Mouse (Mus musculus) cerebellum, postnatal 14 days (tissue): ENCODE results near the gene Cox4i2.

Source experiments
- DNase-seq, 2 experiments: peaks; one replicate each; pipeline ENCODE4 v3.0.0; 2021; ENCODE audit warnings: mixed read lengths in 2 of 2

Gene Cox4i2

DNA sequence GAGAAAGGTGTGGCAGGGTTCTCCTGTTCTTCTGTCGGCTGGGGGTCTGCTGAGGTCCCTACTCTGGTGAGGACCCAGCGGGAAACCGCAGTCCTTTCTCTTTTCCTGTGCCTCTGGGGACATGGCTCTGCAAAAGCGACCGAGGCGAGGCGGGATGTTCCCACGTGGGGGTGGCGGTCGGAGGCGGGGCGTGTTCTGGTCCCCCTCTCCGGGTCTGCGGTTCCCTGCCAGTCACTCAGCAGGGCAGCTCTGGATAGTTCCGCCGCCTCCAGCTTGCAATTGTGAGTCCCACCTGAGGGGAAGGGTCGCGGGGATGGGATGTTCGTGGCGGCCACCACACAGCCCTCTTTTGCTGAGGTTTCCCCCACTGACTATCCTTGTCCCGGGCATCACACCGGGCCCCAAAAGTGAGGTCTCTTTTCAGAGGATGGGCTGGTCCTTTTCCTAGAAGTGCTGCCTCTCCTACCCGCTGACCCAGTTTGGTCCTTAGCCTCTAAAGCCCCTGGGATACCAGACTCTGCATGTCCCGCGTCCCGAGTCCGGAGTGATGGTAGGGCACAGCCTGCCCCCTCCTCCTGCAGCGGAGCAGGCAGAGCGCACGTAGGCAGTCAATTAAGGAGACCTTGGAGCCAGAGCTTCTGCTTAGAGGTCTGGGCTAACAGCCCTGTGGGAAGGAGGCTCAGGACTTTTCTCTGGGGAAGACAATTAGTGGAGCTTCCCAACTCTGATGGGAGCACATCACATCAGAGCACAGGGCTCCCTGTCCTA is at the start of gene Cox4i2:
Gene Cox4i2, plus strand, starts transcription at position 230 of the 768 bp plus-strand sequence.
- DNase-seq = no peak

DNA sequence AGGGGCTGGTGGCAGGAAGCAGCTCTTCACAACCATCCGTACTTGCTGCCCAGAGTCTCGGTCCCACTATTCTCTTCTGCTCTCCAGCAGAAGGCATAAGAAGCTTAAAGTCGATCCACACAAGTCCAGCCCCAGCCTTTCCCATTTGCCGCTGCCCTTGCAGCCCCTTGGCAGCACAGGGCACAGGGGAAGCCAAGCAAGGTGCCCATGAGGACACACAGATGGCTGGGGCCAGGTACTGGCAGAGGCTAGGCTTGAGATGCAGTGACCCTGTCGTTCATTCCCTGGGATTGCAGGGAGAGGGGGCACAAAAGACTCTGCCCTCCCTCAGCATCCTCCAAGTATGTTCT is 49.7 kb upstream of the Cox4i2 start:
- peak; percentile 86 for DNase-seq

DNA sequence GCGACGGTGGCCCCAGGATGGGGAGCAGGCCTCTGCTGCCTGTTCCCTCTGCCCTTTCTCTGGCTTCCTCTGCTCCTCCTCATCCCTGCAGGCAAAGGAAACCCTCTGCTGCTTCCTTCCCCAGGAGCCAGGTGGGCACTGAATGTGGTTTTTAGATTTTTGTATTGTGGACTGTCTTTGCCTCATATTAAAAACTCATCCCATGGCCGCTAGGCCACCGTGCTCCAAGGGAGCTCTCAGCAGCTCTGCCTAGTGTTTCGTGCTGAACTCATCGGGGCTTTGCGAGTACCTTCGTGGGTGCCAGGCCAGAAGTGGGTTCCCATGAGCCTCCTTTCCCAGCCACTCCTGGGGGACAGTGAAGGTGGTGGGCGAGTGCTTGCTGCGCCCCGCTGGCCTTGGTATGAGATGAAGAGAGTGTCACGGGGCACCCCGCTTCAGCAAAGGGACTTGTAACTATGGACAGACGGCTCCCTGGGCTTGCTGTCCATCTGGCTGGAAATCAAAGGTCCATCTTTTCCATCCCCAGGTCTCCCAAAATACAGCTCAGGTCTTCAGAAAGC is 49.1 kb upstream of the Cox4i2 start:
- DNase-seq = peak; percentile 49 to 56

DNA sequence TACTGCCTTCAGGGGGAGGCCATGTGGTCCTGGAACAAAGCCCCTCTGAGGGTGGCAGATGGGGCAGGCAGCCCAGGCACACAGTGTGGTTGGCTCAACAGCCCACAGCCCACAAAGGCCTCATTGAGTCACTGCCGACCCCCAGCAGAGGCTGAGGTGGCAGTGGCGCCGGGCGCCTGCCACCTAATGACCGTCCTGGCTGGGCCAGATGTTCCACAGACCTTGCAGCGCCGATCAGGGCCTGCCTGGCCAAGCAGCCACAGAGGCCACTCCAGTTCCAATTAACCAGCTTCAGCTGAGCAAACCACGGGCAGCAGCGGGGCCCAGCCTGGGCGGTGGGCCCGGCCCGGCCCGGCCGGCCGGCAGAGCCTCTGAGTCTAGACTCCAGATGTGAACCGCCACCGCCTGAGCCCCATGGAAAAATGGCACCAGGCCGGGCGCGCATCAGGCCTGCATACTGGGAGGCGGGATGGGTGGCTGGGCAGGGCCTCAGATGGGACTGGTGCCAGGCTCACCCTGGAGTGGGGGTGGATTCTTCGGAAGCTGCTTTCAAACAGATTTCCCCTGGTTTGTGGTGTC is 47.9 kb upstream of the Cox4i2 start:
- DNase-seq = peak; percentile 70 to 79

DNA sequence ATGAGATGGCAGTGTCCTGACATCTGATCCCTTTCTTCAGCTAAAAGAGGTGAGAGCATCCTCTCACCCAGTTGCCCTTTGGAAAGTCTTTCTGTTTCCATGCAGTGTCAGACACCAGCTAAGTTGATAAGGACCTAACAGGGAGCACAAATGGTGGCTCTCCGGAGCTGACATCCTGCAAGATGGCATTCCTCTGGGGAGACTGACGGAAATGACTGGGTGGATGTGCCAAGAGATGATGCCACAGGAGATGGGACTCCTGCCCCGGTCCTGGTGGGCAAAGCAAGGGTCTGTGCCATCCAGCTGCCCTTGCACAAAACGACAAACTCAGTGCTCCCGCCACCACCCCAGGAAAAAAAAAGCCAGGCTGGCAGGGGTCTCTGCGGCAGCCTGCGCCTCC is 46.8 kb upstream of the Cox4i2 start:
- DNase-seq = peak in 1 of 2 experiments; percentile 57

DNA sequence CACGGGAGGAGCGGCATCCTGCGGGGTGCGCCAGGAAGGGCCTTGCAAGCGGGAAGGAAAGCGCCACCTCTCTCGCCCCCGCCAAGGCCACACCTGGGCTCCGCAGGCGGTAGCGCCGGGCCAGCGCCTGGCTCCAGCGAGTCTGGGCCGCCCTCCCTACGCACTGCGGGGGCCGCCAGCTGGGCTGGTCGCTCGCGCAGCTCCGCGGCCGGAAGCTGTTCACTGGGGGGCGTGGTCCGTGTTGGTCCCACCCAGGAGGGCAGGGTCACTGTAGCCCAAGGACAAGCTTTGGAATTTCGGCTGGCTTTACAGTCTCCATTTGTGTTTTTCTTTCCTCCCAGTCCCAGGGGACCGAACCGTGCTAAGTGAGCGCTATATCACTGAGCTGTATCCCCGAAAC is 46.3 kb upstream of the Cox4i2 start:
- DNase-seq = peak; percentile 81 to 83

DNA sequence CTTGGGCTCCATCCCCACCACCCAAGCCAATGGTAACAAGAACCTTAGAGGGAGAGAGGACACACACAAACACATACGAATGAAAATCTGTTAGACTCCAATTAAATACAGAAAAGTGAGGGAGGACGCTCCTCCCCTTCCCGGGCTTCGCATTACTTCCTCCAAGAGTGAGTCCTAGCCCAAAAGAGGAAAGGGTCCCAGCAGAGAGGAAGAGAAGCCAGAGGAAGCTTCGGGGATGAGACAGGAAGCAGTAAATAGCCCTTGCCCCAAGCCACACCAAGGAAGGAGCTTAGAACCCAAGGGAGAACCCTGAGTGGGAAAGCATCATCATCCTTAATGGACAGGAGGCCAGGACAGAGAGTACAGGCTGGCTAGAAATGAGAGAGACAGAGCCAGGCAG is 44.9 kb upstream of the Cox4i2 start:
- DNase-seq = no peak

DNA sequence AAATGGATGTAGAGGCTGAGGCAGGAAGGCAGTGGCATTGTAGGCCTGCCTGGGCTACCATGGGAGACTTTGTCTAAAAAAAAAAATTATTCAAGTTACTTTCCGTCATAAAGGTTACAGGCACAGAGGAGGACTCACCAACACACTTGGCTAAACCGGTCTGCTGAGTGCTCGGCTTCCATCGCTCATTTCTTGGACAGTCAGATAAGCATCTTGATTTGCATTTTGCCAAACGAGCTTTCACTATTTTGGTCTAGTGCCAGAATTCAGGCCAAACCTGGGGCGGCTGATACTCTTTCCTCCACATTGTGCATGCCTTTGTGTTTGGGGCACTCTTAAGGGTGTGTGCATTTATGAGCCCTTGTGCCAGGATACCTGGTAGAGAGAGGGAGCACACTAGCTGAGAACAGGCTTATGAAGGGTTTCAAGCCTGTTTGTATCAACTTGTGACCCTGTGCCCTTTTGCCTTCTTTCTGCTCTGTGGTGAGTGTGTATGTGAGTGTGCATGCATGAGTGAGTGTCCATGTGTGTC is 37.7 kb upstream of the Cox4i2 start:
- no peak for DNase-seq

DNA sequence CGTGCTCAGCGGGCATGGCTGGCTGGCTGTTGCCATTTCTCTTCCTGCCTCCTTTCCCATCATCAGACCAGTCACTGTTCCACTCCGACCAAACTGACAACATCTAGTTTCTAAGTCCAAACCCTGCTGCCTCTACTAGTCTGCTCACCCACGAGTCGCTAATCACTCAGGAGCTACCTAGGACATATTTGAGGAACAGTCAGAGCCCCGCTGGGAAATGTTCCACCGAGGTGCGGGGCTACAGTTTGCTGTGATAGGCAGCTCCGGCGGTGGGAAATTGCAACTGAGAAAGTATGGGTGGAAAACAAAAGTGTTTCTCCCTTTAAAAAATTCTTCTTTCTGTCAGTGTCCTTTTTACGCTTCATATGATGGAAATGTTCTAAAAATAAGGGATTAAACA is 36.3 kb upstream of the Cox4i2 start:
- DNase-seq = no peak

DNA sequence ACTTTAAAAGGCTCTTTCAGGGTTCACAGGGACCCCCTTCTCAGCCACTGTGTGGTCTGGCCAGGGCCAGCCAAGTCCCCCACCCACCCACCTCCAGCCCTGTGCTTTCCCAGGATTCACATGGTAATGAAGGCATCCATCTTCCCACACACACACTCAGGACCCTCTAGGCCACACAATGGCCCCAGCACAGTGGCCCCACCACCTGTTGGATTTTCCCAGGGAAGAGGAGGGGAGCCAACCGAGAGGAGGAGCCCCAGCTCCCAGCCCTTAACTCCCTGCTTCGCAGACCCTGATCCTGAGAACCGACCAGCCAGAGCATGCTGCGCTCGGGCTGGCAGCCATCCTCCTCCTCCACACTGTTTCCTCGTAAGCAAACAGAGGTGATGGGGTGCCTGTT is 35.9 kb upstream of the Cox4i2 start:
- DNase-seq = no peak

DNA sequence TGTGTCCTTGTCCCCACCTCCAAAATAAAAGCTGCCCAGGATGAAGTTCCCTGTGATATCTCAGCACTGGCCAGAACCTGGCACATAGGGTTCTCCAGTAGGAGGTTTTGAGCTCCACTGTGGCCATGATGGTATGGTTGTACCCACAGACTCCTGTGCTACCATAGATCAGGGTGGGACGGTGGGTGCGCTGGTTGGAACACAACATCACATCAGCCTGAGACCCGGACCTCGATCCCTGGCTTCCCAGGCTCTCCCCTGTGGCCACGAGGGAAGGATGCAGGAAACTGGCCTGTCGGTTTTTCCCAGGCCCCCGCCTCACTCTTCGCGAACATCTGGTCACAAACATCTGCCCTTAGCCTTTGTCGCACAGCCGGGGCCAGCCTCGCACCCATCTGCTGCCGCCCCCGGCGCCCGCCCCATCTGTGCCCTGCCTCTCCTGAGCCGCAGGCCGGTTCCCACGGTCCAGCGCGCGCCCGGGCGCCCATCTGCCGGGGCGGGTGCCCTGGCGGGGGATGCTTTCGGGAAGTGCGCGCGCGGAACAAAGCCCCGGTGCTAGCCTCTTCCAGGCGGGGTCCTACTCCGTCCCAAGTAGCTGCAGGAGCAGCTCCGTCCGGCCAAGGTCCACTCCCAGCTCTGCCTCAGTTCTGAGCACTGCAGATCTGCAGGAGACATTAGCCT is 30.2 kb upstream of the Cox4i2 start:
- DNase-seq = peak; percentile 30 to 46

DNA sequence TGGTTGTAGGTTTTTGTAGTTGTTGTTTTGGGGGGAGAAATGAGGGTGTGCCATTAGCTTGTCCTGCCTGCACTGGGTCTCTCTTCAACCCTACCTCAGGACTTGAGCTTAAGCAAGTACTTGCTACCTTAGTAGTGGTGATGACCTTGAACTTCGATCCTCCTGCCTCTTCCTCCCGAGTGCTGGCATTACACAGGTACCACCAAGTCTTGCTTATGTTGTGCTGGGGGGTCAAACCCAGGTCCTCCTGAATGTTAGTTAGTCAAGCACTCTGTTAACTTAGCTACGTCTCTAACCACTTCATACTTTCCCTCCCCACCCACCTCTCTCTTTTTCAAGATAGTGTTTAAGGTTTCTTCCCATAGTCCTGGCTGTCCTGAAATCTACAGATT is 29.6 kb upstream of the Cox4i2 start:
- DNase-seq = no peak

DNA sequence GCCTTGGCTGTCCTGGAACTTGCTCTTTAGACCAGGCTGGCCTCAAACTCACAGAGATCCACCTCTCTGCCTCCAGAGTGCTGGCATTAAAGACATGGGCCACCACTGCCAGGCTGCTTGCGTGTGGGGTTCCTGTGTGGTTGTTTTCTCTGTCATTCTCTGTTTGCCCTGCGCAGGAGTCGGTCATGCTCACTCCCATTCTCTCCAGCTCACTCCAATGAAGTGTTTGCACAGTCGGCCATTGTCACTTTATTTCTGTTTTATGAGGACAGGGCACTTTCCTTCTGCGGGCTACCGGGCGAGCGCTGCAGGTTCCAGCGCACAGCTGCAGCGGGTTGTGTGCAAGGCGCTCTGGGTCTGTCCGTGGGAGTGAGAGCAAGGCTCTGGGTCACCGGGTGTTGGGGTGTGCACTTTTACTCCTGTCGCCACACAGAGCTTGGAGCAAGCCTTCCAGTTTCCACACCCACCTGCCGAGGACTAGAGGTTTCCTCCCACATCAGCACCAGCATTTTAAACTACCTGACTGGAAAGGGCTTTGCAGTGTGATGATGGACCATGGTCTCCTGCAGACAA is 28.7 kb upstream of the Cox4i2 start:
- no peak for DNase-seq

DNA sequence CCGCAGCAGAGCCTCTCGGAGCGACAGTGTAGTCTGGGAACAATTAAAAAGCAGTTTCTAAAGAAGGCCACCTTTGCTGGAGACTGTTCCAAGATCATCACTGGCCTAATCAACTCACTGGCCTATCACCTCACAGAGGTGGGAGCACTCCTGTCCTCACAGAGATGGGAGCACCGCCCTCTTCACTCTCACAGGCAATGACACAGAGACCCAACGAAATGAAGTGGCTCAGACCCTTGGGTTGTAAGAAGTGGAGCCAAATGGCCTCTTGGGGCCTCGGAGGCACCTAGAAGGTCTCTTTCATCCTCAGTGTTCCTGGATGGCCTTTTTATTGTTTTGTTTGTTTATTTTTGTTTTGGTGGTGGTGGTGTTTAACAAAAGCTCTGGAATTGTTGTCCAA is 27.8 kb upstream of the Cox4i2 start:
- DNase-seq = no peak

DNA sequence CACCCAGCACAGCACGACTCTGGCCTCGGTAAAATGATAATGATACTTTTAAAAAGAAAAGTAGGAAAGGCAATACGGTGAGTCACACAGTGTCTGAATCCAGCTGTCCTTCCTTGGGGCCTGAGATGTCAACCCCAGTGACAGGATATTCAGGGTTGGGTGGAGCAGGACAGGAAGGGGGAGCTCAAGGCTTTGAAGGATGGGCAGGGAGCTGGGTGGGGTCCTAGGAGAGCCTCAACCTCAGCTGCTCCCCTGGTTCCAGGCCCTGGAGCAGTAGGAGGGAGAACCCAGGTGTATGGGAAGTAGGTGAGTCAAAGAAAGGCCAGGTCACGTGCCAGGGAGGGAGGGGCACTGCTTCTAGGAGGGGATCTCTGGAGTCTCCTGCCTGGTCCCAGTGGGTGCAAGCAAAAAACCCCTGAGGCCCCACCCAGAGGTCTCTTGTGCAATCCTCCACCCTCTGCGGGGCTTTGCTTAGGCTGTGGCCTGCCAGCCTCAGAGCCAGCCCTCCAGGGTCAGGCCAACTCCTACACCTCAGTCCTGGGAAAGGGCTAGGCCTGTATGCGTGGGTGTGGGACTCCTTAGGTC is 27.1 kb upstream of the Cox4i2 start:
- no peak for DNase-seq

DNA sequence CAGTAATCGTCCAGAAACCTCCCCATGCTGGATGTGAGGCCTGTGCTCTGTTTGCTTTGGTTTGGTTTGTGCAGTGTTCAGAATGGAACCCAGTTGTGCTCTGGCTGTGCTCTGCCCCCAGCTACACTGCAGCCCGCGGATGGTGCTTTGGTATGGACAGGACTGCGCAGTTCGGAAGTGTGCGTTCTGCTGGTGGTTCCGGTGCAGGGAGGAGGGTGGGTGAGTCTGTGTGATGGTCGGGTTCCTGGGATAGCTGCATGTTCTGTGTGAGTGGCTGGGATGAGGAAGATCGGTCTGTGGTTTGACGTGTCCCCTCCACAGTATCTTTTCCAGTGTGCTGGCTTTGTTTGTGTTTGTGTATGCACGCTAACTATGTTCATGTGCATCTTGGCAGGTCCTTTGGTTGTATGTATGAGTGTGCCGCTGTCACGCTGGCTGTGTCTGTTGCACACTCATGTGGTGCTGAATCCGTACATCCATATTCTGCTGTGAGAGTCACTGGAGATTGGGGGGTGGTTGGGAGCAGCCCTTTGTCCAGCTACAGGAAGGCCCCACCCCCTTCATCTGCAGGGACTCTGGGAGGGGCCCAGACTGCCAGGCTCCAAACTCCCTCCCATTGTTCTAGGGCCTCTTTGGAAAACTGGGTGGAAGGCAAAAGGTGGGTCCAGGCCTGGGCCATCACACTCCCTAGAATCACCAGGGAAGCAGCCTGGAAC is 26.0 kb upstream of the Cox4i2 start:
- DNase-seq = no peak

DNA sequence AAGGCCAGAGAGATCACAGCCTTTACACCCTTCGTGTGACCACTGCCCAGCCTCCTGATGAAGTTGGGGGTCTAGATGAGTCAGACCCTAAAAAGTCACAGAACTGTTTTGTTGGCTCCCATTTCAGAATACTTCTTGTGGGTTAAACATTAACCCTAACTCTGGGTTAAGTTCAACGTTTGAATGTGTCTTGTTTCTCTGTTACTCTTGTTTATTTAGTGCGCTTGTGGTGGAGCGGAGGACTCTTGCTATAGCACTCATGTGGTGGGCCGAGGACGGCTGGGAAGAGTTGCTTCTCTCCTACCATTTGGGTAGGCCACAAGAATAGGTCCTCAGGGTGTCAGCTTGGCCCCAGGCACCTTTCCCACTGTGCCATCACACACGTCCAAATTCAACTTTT is 25.4 kb upstream of the Cox4i2 start:
- DNase-seq = no peak

DNA sequence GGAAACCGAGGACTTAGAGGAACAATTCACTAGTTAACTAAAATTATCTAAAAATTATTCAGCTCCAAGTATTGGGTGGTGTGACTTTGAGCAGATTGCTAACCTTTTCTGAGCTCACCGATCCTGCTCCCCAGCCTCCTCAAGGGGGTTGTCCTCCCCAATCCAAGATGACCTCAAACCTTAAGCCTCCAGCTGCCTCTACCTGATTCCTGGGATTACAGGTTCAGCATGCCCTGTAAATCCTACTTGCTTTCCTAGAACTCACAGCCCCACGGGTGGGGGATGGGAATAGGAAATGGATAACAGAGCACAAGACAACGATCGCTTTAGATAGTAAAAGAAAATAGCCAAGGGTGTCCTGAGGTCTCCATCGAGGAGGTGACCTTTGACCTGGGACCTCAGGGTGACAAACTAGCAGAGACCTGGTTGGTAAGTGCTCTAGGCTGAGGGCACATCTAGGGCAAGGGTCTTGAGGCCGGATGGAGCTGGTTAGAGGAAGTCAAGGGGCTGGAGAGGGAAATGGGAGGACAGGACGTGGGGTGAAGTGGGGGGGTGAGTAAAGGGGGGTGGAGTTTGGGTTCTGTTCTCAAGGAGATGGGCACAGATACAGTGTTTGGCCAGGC is 24.8 kb upstream of the Cox4i2 start:
- no peak for DNase-seq

DNA sequence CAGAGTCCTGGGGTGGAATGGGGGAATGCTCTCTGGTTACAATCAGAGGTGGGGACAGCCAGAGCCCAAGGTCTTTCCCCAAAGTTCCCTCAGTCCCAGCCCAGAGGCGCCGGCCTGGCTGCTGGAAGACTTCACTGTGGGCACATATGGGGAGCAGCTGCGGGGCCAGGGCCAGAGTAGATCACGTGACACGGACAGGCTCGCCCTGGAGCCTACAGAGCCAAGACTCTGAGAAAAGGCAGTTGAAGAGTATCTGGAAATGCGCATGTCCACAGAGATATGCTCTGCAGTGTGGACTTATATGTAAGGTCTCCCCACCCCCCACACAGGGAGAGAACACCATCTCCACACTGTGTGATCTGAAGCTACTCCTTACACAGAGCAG is 24.3 kb upstream of the Cox4i2 start:
- DNase-seq = no peak

DNA sequence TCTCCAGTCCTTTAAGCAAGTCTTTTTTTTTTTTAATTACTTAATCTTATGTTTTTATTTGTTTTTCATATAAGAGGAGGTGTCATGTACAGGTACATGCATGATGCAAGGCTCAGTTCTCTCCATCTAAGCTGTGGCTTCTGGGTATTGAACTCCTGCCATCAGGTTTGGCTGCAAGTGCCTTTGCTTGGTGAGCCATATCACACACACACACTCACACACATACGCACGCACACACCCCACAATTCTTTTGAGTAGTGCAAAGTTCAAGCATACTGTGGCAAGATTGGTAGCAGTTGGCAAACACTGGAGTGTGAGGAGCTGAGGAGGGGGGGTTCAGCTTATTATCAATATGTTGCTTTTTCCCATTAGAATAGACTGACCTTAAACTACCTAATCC is 20.8 kb upstream of the Cox4i2 start:
- DNase-seq = peak in 1 of 2 experiments; percentile 34

DNA sequence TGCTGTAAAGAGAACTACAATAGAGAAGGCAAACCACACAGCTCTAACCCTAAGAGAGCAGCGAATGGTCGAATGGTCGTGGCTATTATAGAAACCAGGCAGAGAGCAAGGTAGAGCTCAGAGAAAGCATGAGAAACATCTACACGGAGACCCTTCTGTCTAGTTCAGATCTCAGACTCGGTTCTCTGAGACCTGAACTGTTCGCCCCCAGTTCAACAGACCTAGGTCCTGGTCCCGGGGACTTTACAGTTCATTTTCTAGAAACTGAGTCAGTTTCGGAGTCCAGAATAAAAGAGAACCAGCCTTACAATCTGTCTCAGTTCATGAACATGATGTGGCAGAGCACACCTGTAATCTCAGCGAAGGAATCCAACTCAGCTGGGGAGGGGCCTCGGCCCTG is 19.5 kb upstream of the Cox4i2 start:
- no peak for DNase-seq

DNA sequence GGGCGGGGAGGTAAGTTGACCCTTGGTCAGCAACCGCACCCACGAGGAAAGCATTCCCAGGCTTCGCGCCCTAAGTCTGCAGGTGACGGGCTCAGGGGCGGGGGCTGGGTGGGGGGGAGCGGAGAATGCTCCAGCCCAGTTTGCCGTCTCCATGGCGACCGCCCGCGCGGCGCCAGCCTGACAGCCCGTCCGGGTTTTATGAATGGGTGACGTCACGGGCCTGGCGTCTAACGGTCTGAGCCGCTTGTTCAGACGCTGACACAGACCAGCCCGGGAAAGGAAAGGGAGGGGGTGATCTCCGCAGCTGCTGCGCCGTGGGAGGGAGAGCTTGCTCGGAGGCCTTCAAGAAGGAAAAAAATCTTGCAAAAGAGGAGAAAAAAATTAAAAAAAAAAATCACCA is 19.0 kb upstream of the Cox4i2 start:
- peak; percentile 89 to 94 for DNase-seq
